Mouse (Mus musculus): ENCODE data around the gene Arfgap2. TPM values are rescaled to one million over a fixed set of nuclear protein-coding genes. Genes with fewer than 3 reads are reported as not detected.

The Arfgap2 gene
- total RNA-seq, 2 experiments from 2014 or later, result 68.9 to 73.8 TPM

- no peak for DNase-seq
Observed at GRCm38 (mm10) chr2:91259493-91259892, 5.3 kb upstream of the Arfgap2 start.

GRCm38 (mm10) chr2:91263692-91264660 is 798 bp upstream of the Arfgap2 start:
- DNase-seq, result no peak

- DNase-seq, result no peak
Observed at GRCm38 (mm10) chr2:91268042-91268441, 3.3 kb downstream of the Arfgap2 start.

GRCm38 (mm10) chr2:91268706-91269105 is 3.9 kb downstream of the Arfgap2 start:
- no peak for DNase-seq

- no peak for DNase-seq
Observed at GRCm38 (mm10) chr2:91269687-91270133, 4.9 kb downstream of the Arfgap2 start.

GRCm38 (mm10) chr2:91278749-91279371 is 14.1 kb downstream of the Arfgap2 start:
- DNase-seq, result no peak

- no peak for DNase-seq
Observed at GRCm38 (mm10) chr2:91279372-91279755, 14.6 kb downstream of the Arfgap2 start.

GRCm38 (mm10) chr2:91281366-91281765 is 16.6 kb downstream of the Arfgap2 start:
- no peak for DNase-seq

GRCm38 (mm10) chr2:91283972-91284371 is 19.2 kb downstream of the Arfgap2 start:
- no peak for DNase-seq

- peak in 1 of 2 experiments; percentile 39 for DNase-seq
Observed at GRCm38 (mm10) chr2:91284375-91285199, 19.8 kb downstream of the Arfgap2 start.

- peak; percentile 74 for DNase-seq
Observed at GRCm38 (mm10) chr2:91285885-91286505, 21.2 kb downstream of the Arfgap2 start.

- DNase-seq, result no peak
Observed at GRCm38 (mm10) chr2:91287563-91287962, 22.8 kb downstream of the Arfgap2 start.

GRCm38 (mm10) chr2:91291197-91292007 is 26.6 kb downstream of the Arfgap2 start:
- peak in 1 of 2 experiments; percentile 54 for DNase-seq

GRCm38 (mm10) chr2:91294226-91294625 is 29.5 kb downstream of the Arfgap2 start:
- DNase-seq, result no peak

GRCm38 (mm10) chr2:91295895-91296294 is 31.1 kb downstream of the Arfgap2 start:
- no peak for DNase-seq

- no peak for DNase-seq
Observed at GRCm38 (mm10) chr2:91299156-91299555, 34.4 kb downstream of the Arfgap2 start.

GRCm38 (mm10) chr2:91300784-91301183 is 36.0 kb downstream of the Arfgap2 start:
- DNase-seq, result no peak

- no peak for DNase-seq
Observed at GRCm38 (mm10) chr2:91301836-91302235, 37.1 kb downstream of the Arfgap2 start.

- peak in 1 of 2 experiments; percentile 54 for DNase-seq
Observed at GRCm38 (mm10) chr2:91302845-91303244, 38.1 kb downstream of the Arfgap2 start.

- DNase-seq, result no peak
Observed at GRCm38 (mm10) chr2:91305926-91306325, 41.2 kb downstream of the Arfgap2 start.

GRCm38 (mm10) chr2:91306589-91306988 is 41.8 kb downstream of the Arfgap2 start:
- DNase-seq, result no peak

Measured in layer of hippocampus, postnatal 36 days (tissue).